Mouse (Mus musculus): ENCODE results near the gene Tmcc2. TPM values are rescaled to one million over a fixed set of nuclear protein-coding genes. Genes with fewer than 3 reads are reported as not detected.
"Not testable (repeated sequence)": the region's sequence is repeated elsewhere in the genome, so short reads cannot be mapped to it uniquely, and the experiment has no call there.

Gene Tmcc2
- total RNA-seq, 2 experiments from 2014 or later: 212 to 244 TPM

GRCm38 (mm10) chr1:132372354-132372753 is 18.7 kb downstream of the Tmcc2 start:
- ATAC-seq (replicated peaks; ENCODE audit: low FRiP score, poor library complexity, severe bottlenecking): no peak

- ATAC-seq (replicated peaks; ENCODE audit: low FRiP score, poor library complexity, severe bottlenecking): no peak
Measured at GRCm38 (mm10) chr1:132371298-132372081, 19.6 kb downstream of the Tmcc2 start.

GRCm38 (mm10) chr1:132370681-132371173 is 20.4 kb downstream of the Tmcc2 start:
- ATAC-seq (replicated peaks; ENCODE audit: low FRiP score, poor library complexity, severe bottlenecking): no peak

GRCm38 (mm10) chr1:132367692-132368506 is 23.2 kb downstream of the Tmcc2 start:
- peak; percentile 90 for ATAC-seq (replicated peaks; ENCODE audit: low FRiP score, poor library complexity, severe bottlenecking)

- no peak for ATAC-seq (replicated peaks; ENCODE audit: low FRiP score, poor library complexity, severe bottlenecking)
Measured at GRCm38 (mm10) chr1:132366937-132367336, 24.1 kb downstream of the Tmcc2 start.

- ATAC-seq (replicated peaks; ENCODE audit: low FRiP score, poor library complexity, severe bottlenecking): no peak
Measured at GRCm38 (mm10) chr1:132366235-132366634, 24.8 kb downstream of the Tmcc2 start.

GRCm38 (mm10) chr1:132365645-132366044 is 25.4 kb downstream of the Tmcc2 start:
- no peak for ATAC-seq (replicated peaks; ENCODE audit: low FRiP score, poor library complexity, severe bottlenecking)

GRCm38 (mm10) chr1:132364896-132365557 is 26.1 kb downstream of the Tmcc2 start:
- ATAC-seq (replicated peaks; ENCODE audit: low FRiP score, poor library complexity, severe bottlenecking): no peak

GRCm38 (mm10) chr1:132364388-132364787 is 26.7 kb downstream of the Tmcc2 start:
- ATAC-seq (replicated peaks; ENCODE audit: low FRiP score, poor library complexity, severe bottlenecking): no peak

- no peak for ATAC-seq (replicated peaks; ENCODE audit: low FRiP score, poor library complexity, severe bottlenecking)
Measured at GRCm38 (mm10) chr1:132361959-132362358, 29.1 kb downstream of the Tmcc2 start.

GRCm38 (mm10) chr1:132356841-132357240 is 34.2 kb downstream of the Tmcc2 start:
- ATAC-seq (replicated peaks; ENCODE audit: low FRiP score, poor library complexity, severe bottlenecking): no peak

- peak; percentile 57 for ATAC-seq (replicated peaks; ENCODE audit: low FRiP score, poor library complexity, severe bottlenecking)
Measured at GRCm38 (mm10) chr1:132355841-132356242, 35.2 kb downstream of the Tmcc2 start.

GRCm38 (mm10) chr1:132355162-132355601 is 35.9 kb downstream of the Tmcc2 start:
- ATAC-seq (replicated peaks; ENCODE audit: low FRiP score, poor library complexity, severe bottlenecking): no peak

- no peak for ATAC-seq (replicated peaks; ENCODE audit: low FRiP score, poor library complexity, severe bottlenecking)
Measured at GRCm38 (mm10) chr1:132354234-132354633, 36.8 kb downstream of the Tmcc2 start.

GRCm38 (mm10) chr1:132353389-132353788 is 37.7 kb downstream of the Tmcc2 start:
- ATAC-seq (replicated peaks; ENCODE audit: low FRiP score, poor library complexity, severe bottlenecking): no peak

- ATAC-seq (replicated peaks; ENCODE audit: low FRiP score, poor library complexity, severe bottlenecking): no peak
Measured at GRCm38 (mm10) chr1:132351058-132351457, 40.0 kb downstream of the Tmcc2 start.

- not testable (repeated sequence) for ATAC-seq (replicated peaks; ENCODE audit: low FRiP score, poor library complexity, severe bottlenecking)
Measured at GRCm38 (mm10) chr1:132349601-132350000, 41.5 kb downstream of the Tmcc2 start.

- not testable (repeated sequence) for ATAC-seq (replicated peaks; ENCODE audit: low FRiP score, poor library complexity, severe bottlenecking)
Measured at GRCm38 (mm10) chr1:132349049-132349448, 42.0 kb downstream of the Tmcc2 start.

- no peak for ATAC-seq (replicated peaks; ENCODE audit: low FRiP score, poor library complexity, severe bottlenecking)
Measured at GRCm38 (mm10) chr1:132348401-132348800, 42.7 kb downstream of the Tmcc2 start.

GRCm38 (mm10) chr1:132346951-132347350 is 44.1 kb downstream of the Tmcc2 start:
- ATAC-seq (replicated peaks; ENCODE audit: low FRiP score, poor library complexity, severe bottlenecking): no peak
